Mouse (Mus musculus): ENCODE data around the gene Col4a3. TPM values are rescaled to one million over a fixed set of nuclear protein-coding genes. Genes with fewer than 3 reads are reported as not detected.

Col4a3 gene
- not detected in 2 replicates for polyA plus RNA-seq (2012; ENCODE audit: low replicate concordance)

DNA sequence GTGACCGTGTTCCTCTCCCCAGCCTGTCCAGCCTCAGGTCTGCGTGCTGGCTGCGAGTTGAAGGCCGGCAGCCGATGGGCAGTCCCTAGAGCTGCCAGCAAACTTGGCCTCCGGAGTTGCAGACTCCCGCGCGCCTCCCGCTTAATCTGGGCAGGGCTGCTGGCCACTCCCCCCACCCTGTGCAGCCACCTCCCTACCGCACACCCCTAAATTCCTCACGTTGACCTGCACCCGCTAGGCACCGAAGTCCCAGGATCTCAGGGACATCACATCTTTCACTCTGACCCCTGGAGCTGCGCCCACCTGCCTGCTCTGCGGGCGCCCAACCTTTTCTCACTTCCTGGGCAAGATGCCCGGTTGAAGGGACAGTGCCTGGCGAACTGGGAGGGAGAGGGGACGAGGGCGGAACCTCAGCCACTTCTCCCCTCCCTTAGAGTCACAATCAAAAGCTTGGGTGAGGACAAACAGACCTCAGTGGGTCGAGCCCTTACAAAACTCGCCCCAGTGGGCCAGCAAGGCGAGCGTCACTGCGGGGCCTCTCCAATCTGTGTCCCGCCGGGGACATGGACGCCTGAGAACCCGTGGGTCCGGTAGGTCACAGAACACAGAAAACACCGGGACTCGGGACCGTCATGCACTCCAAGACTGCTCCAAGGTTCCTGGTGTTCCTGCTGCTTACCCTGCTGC is at the start of gene Col4a3, which contains the start of gene Col4a4:
TSS of gene Col4a3 (plus strand) at position 209 of the 687 bp plus-strand sequence.
TSS of gene Col4a4 (minus strand) at position 137 of the 687 bp plus-strand sequence.

DNA sequence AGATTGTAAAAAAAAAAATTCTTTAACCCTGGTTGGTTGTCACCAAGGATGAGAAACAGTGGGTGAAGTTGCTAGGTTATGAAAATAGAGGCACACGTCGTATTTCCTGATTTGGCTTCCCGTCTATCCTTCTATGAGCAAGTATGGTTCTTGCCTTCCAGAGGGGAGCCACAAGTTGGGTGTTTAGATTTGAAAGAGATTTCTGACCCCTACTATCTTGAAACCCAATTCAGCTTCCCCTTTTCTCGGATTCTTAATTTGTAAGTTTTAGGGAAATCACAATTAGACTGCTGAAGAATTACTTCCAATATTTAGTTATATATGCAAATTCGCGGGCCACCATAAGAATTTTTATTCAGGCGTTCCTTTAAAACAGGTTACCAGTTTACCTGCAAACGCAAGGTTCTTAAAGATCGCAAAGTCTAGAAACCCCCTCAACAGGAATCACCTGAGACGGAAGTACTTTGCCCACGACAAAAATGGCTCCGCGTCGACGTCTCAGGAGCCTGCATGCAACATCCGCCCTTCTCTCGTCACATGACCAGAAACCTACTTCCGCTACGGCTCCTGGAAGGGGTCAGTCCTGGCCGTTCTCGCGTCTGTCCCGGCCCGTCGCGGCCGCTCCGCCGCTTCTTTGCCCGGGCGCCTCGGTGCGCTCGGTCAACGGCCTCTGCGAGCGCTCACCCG is 137.8 kb downstream of the Col4a3 start, which contains the start of gene Mff:
TSS of gene Mff (plus strand) at position 552 of the 687 bp plus-strand sequence.

GRCm38 (mm10) chr1:82768269-82768668 is 181.5 kb downstream of the Col4a3 start, which contains the start of gene Tm4sf20:
Tm4sf20 (minus strand) TSS chr1:82768461.

DNA sequence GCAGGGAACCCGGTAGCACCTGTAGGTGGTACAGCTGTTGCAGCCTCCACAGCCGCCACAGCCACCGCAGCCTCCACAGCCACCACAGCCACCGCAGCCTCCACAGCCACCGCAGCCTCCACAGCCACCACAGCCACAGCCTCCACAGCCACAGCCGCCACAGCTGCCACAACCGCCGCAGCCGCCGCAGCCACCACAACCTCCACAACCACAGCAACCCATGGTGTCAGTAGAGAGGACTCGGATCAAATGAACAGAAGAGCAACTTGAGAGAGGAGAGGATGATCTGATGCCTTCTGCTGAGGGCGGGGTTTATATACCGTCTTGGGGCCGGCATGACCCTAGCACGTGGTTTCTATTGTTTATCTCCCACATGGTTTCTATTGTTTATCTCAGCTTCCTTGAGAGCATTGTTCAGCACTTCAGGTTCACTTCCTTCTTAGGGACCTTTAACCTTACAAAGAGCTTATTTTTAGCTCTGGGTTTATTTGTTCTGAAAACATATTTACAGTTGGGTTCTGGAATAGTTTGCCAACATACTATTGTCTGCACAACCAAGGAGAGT is 184.4 kb downstream of the Col4a3 start, which contains the start of gene Gm47791:
TSS of gene Gm47791 (minus strand) at position 222 of the 565 bp plus-strand sequence.

Other genes with a start within 250 kb of the Col4a3 start
- 0.02 TPM in 1 of 2 replicates, not detected in the other for gene Col4a4, start 72 bp upstream of the Col4a3 start, polyA plus RNA-seq (2012; ENCODE audit: low replicate concordance)
- gene Mff, start 138.0 kb downstream of the Col4a3 start, polyA plus RNA-seq (2012; ENCODE audit: low replicate concordance) = 180 and 389 TPM in 2 replicates
- 0.11 TPM in 1 of 2 replicates, not detected in the other for gene Tm4sf20, start 181.5 kb downstream of the Col4a3 start, polyA plus RNA-seq (2012; ENCODE audit: low replicate concordance)
- gene Gm47791, start 184.3 kb downstream of the Col4a3 start, polyA plus RNA-seq (2012; ENCODE audit: low replicate concordance) = not detected in 2 replicates

Measured in leukemia stem cell, adult 10-12 weeks (primary cell).